8 mouse cellular contexts compared by ENCODE assay signal in genomic region chr6:28419673-28420072, GRCm38 (mm10). TPM values are rescaled to one million over a fixed set of nuclear protein-coding genes. Genes with fewer than 3 reads are reported as not detected.
DNase-seq lines count a peak whose midpoint lies in the region; ATAC-seq and TF ChIP-seq lines count a peak whose summit lies in the region.

No protein-coding gene starts in this region.

- DNase-seq in kidney, postnatal 0 days (ENCODE audit: low spot score): no peak
- DNase-seq in kidney, adult 11 months: no peak
- DNase-seq in urinary bladder, postnatal 4 days (ENCODE audit: low spot score in 2 of 2): no peak
- DNase-seq in frontal cortex, postnatal 25 days (ENCODE audit: low spot score in 2 of 2): no peak
- no peak for DNase-seq in layer of hippocampus, postnatal 36 days

- no peak for ATAC-seq in kidney, postnatal 0 days (replicated peaks; ENCODE audit: low FRiP score, low read depth)
- ATAC-seq in embryonic facial prominence, embryonic 12.5 days (ENCODE audit: insufficient number of reproducible peaks, insufficient read depth, low FRiP score, low TSS enrichment): no peak
- no peak for ATAC-seq in hindbrain, embryonic 12.5 days (ENCODE audit: low FRiP score)
- ATAC-seq in midbrain, embryonic 13.5 days: no peak

- no peak overlapping the region for H3K27ac ChIP-seq in kidney, postnatal 0 days
- H3K27ac ChIP-seq in embryonic facial prominence, embryonic 12.5 days: no peak overlapping the region
- no peak overlapping the region for H3K27ac ChIP-seq in hindbrain, embryonic 12.5 days
- H3K27ac ChIP-seq in midbrain, embryonic 13.5 days: no peak overlapping the region

- 55% methylated on average over 2 of the region's 2 CpGs for WGBS in kidney, postnatal 0 days
- 76% methylated on average over 2 of the region's 2 CpGs for WGBS in embryonic facial prominence, embryonic 12.5 days
- WGBS in hindbrain, embryonic 12.5 days: 80% methylated on average over 2 of the region's 2 CpGs
- 92% methylated on average over 2 of the region's 2 CpGs for WGBS in midbrain, embryonic 13.5 days

- H3K9me3 ChIP-seq in kidney, postnatal 0 days (replicated peaks; ENCODE audit: low read length): no peaks in the 10 kb centered on the region
- H3K9me3 ChIP-seq in embryonic facial prominence, embryonic 12.5 days: no peaks in the 10 kb centered on the region
- no peaks in the 10 kb centered on the region for H3K9me3 ChIP-seq in hindbrain, embryonic 12.5 days (replicated peaks)
- no peaks in the 10 kb centered on the region for H3K9me3 ChIP-seq in midbrain, embryonic 13.5 days

- H3K27me3 ChIP-seq in kidney, postnatal 0 days (ENCODE audit: insufficient read depth, low read length): no peaks in the 10 kb centered on the region
- no peaks in the 10 kb centered on the region for H3K27me3 ChIP-seq in embryonic facial prominence, embryonic 12.5 days
- no peaks in the 10 kb centered on the region for H3K27me3 ChIP-seq in hindbrain, embryonic 12.5 days
- H3K27me3 ChIP-seq in midbrain, embryonic 13.5 days: no peaks in the 10 kb centered on the region

- H3K9ac ChIP-seq in kidney, postnatal 0 days (ENCODE audit: low read depth, low read length): 0 out of 2 replicates have a peak overlapping the region, but pooled peaks have one; percentile 1
- no peak overlapping the region for H3K9ac ChIP-seq in embryonic facial prominence, embryonic 12.5 days
- no peak overlapping the region for H3K9ac ChIP-seq in hindbrain, embryonic 12.5 days
- H3K9ac ChIP-seq in midbrain, embryonic 13.5 days (replicated peaks): peak overlapping the region; percentile 87; the same call in 1 of the 2 replicates

- no peak for TF ChIP-seq CTCF in kidney, postnatal 0 days (IDR thresholded peaks at IDR 0.05; ENCODE audit: low read depth)

- H3K36me3 ChIP-seq in kidney, postnatal 0 days (ENCODE audit: insufficient read depth, low read length): peaks cover 12% of the 10 kb centered on the region; the same call in 1 of the 2 replicates
- peaks cover 40% of the 10 kb centered on the region for H3K36me3 ChIP-seq in embryonic facial prominence, embryonic 12.5 days
- H3K36me3 ChIP-seq in hindbrain, embryonic 12.5 days: peaks cover 41% of the 10 kb centered on the region
- H3K36me3 ChIP-seq in midbrain, embryonic 13.5 days: peaks cover 35% of the 10 kb centered on the region

- H3K4me2 ChIP-seq in kidney, postnatal 0 days (ENCODE audit: low read length): peak overlapping the region; percentile 95
- peak overlapping the region; percentile 86 for H3K4me2 ChIP-seq in embryonic facial prominence, embryonic 12.5 days (replicated peaks)
- peak overlapping the region; percentile 96 for H3K4me2 ChIP-seq in hindbrain, embryonic 12.5 days (replicated peaks)
- H3K4me2 ChIP-seq in midbrain, embryonic 13.5 days (replicated peaks): peak overlapping the region; percentile 100

- H3K4me3 ChIP-seq in kidney, postnatal 0 days (replicated peaks; ENCODE audit: low read depth, low read length): no peak overlapping the region
- no peak overlapping the region for H3K4me3 ChIP-seq in embryonic facial prominence, embryonic 12.5 days
- no peak overlapping the region for H3K4me3 ChIP-seq in hindbrain, embryonic 12.5 days
- H3K4me3 ChIP-seq in midbrain, embryonic 13.5 days (replicated peaks): 0 out of 2 replicates have a peak overlapping the region, but pooled peaks have one; percentile 94

- H3K4me1 ChIP-seq in kidney, postnatal 0 days (replicated peaks; ENCODE audit: insufficient read depth, low read length): peaks cover 28% of the 10 kb centered on the region
- peaks cover 29% of the 10 kb centered on the region for H3K4me1 ChIP-seq in embryonic facial prominence, embryonic 12.5 days
- peaks cover 30% of the 10 kb centered on the region for H3K4me1 ChIP-seq in hindbrain, embryonic 12.5 days
- H3K4me1 ChIP-seq in midbrain, embryonic 13.5 days (replicated peaks): peaks cover 36% of the 10 kb centered on the region

RNA-seq across cellular contexts. Expression of gene Arf5, which starts 3.7 kb away (rescaled TPM):
- polyA plus RNA-seq in kidney, postnatal 0 days (2015; fragmentation: Nextera tagmentation; extraction: Ambion mirVana): 330 and 338 TPM in 2 replicates
- polyA plus RNA-seq in embryonic facial prominence, embryonic 12.5 days (2016; fragmentation: Nextera tagmentation; extraction: Ambion mirVana): 359 and 364 TPM in 2 replicates
- polyA plus RNA-seq in hindbrain, embryonic 12.5 days (2016; fragmentation: Nextera tagmentation; extraction: Ambion mirVana): 325 and 330 TPM in 2 replicates
- 357 and 363 TPM in 2 replicates for polyA plus RNA-seq in midbrain, embryonic 13.5 days (2015; fragmentation: Nextera tagmentation; extraction: Ambion mirVana)
- total RNA-seq in layer of hippocampus, postnatal 36 days (2021): 100 to 1,000 TPM; 272 to 305 TPM

RNA-seq across cellular contexts. Expression of gene Fscn3, which starts 7.9 kb away (rescaled TPM):
- not detected in 2 replicates for polyA plus RNA-seq in kidney, postnatal 0 days (2015; fragmentation: Nextera tagmentation; extraction: Ambion mirVana)
- not detected in 2 replicates for polyA plus RNA-seq in embryonic facial prominence, embryonic 12.5 days (2016; fragmentation: Nextera tagmentation; extraction: Ambion mirVana)
- polyA plus RNA-seq in hindbrain, embryonic 12.5 days (2016; fragmentation: Nextera tagmentation; extraction: Ambion mirVana): not detected in 2 replicates
- 0.16 TPM in 1 of 2 replicates, not detected in the other for polyA plus RNA-seq in midbrain, embryonic 13.5 days (2015; fragmentation: Nextera tagmentation; extraction: Ambion mirVana)
- under 1 TPM in 1 of 2 experiments, not detected in 1; 0.17 TPM for total RNA-seq in layer of hippocampus, postnatal 36 days (2021)

RNA-seq across cellular contexts. Expression of gene Gcc1, which starts 8.5 kb away (rescaled TPM):
- polyA plus RNA-seq in kidney, postnatal 0 days (2015; fragmentation: Nextera tagmentation; extraction: Ambion mirVana): 8.8 and 9.5 TPM in 2 replicates
- 11.9 and 14.1 TPM in 2 replicates for polyA plus RNA-seq in embryonic facial prominence, embryonic 12.5 days (2016; fragmentation: Nextera tagmentation; extraction: Ambion mirVana)
- polyA plus RNA-seq in hindbrain, embryonic 12.5 days (2016; fragmentation: Nextera tagmentation; extraction: Ambion mirVana): 16.0 and 16.4 TPM in 2 replicates
- 13.2 and 14.2 TPM in 2 replicates for polyA plus RNA-seq in midbrain, embryonic 13.5 days (2015; fragmentation: Nextera tagmentation; extraction: Ambion mirVana)
- total RNA-seq in layer of hippocampus, postnatal 36 days (2021): 10 to 100 TPM; 17.9 to 20.1 TPM

RNA-seq across cellular contexts. Expression of gene Zfp800, which starts 21.9 kb away (rescaled TPM):
- 19.6 and 24.4 TPM in 2 replicates for polyA plus RNA-seq in kidney, postnatal 0 days (2015; fragmentation: Nextera tagmentation; extraction: Ambion mirVana)
- polyA plus RNA-seq in embryonic facial prominence, embryonic 12.5 days (2016; fragmentation: Nextera tagmentation; extraction: Ambion mirVana): 18.0 and 18.9 TPM in 2 replicates
- 21.7 and 22.9 TPM in 2 replicates for polyA plus RNA-seq in hindbrain, embryonic 12.5 days (2016; fragmentation: Nextera tagmentation; extraction: Ambion mirVana)
- 24.1 and 28.6 TPM in 2 replicates for polyA plus RNA-seq in midbrain, embryonic 13.5 days (2015; fragmentation: Nextera tagmentation; extraction: Ambion mirVana)
- 10 to 100 TPM; 25.5 to 30.4 TPM for total RNA-seq in layer of hippocampus, postnatal 36 days (2021)

RNA-seq across cellular contexts. Expression of gene Pax4, which starts 29.5 kb away (rescaled TPM):
- not detected in 2 replicates for polyA plus RNA-seq in kidney, postnatal 0 days (2015; fragmentation: Nextera tagmentation; extraction: Ambion mirVana)
- polyA plus RNA-seq in embryonic facial prominence, embryonic 12.5 days (2016; fragmentation: Nextera tagmentation; extraction: Ambion mirVana): not detected in 2 replicates
- not detected in 2 replicates for polyA plus RNA-seq in hindbrain, embryonic 12.5 days (2016; fragmentation: Nextera tagmentation; extraction: Ambion mirVana)
- polyA plus RNA-seq in midbrain, embryonic 13.5 days (2015; fragmentation: Nextera tagmentation; extraction: Ambion mirVana): not detected in 2 replicates
- total RNA-seq in layer of hippocampus, postnatal 36 days (2021): not detected

Comparison
In these comparisons a context has a peak if more than half of its experiments do, and no peak if none do; other contexts are left out.
1. H3K9ac ChIP-seq: peak in kidney, postnatal 0 days (single experiment) and midbrain, embryonic 13.5 days (single experiment); none in embryonic facial prominence, embryonic 12.5 days (single experiment) and hindbrain, embryonic 12.5 days (single experiment).
2. Peak in every context shown above with its lines, with median percentiles within 50 percentile points of each other: H3K4me2 ChIP-seq.